Mouse (Mus musculus) spleen, adult 2 months (tissue): Measurements from ENCODE around the gene Fcho1. TPM values are rescaled to one million over a fixed set of nuclear protein-coding genes. Genes with fewer than 3 reads are reported as not detected.
"Not testable (repeated sequence)": the region's sequence is repeated elsewhere in the genome, so short reads cannot be mapped to it uniquely, and the experiment has no call there.

Source experiments
- DNase-seq, 2 experiments: peaks; one replicate each; pipeline versions ENCODE4 v3.0.0 to v3.0.0-alpha.2; 2012 to 2021; ENCODE audit warnings: low spot score in 2 of 2, low read depth in 1 of 2
- H3K27ac ChIP-seq: fragments of 200-500 bp; 2 replicates; pipeline ENCODE4 v1.5.1; 2012; ENCODE audit warnings: low read length, inconsistent platforms; ENCODE audit not compliant: insufficient read depth
- H3K27me3 ChIP-seq: fragments of 200-500 bp; 2 replicates; pipeline ENCODE4 v1.6.1; 2012; ENCODE audit warnings: mild to moderate bottlenecking, moderate library complexity, low read length, inconsistent platforms; ENCODE audit not compliant: control insufficient read depth, insufficient read depth
- H3K36me3 ChIP-seq: fragments of 200-500 bp; 2 replicates; pipeline ENCODE4 v1.6.1; 2012; ENCODE audit warnings: mild to moderate bottlenecking, low read length, inconsistent platforms; ENCODE audit not compliant: control insufficient read depth, insufficient read depth
- H3K4me1 ChIP-seq: fragments of 200-500 bp; 2 replicates; pipeline ENCODE4 v1.6.1; 2011; ENCODE audit warnings: inconsistent platforms; ENCODE audit not compliant: control insufficient read depth, insufficient read depth, insufficient read length
- H3K4me3 ChIP-seq: fragments of 200-500 bp; 2 replicates; pipeline ENCODE4 v1.5.1; 2011; ENCODE audit warnings: mild to moderate bottlenecking, inconsistent platforms; ENCODE audit not compliant: insufficient read depth, insufficient read length; ENCODE audit errors: extremely low read depth
- CTCF ChIP-seq: fragments of 200-500 bp; IDR thresholded peaks from 2 replicates; pipeline ENCODE4 v1.5.1; 2011; ENCODE audit warnings: mild to moderate bottlenecking, inconsistent platforms; ENCODE audit not compliant: insufficient read depth, insufficient read length, insufficient replicate concordance; ENCODE audit errors: extremely low read depth
- POLR2A ChIP-seq: fragments of 200-500 bp; IDR thresholded peaks from 2 replicates; pipeline ENCODE4 v1.6.1; 2011; ENCODE audit warnings: low read depth, low read length, inconsistent platforms
- WGBS: fragments of 180-500 bp; shearing (Covaris S2); methylation state at CpG from one replicate; pipeline ENCODE4 v1.1.7; 2018; 5-methylcytosine and 5-hydroxymethylcytosine counted together
- polyA plus RNA-seq: library from polyadenylated mRNA; depleted of rRNA; stranded (reverse); fragments of >200 nt; gene quantifications from 2 replicates; pipeline ENCODE4 v1.2.3, GENCODE M21; 2012

The Fcho1 gene
- polyA plus RNA-seq, 1 experiment = 247 TPM

DNA sequence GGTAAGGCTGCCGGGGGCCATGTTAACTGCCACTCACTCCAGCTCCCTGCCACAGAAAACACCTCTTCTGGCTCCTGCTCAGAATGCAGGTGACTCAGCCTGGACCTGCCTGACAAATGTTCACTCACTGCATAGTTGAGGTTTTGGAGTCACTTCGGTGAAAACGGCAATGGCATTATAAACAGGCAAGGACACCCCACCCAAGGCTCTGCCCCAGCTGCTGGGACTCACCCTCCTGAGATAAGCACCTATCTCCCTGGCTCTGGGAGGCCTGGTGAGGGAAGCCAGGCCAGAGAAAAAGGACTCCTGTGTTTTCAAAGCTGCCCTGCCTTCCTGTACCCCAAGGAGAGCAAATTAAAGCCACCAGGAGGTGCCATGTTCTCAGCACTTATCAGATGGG, 22.6 kb downstream of the Fcho1 start:
- no peak for TF ChIP-seq POLR2A
- no peak for TF ChIP-seq CTCF
- WGBS = 74% methylated on average over 3 of the region's 3 CpGs

DNA sequence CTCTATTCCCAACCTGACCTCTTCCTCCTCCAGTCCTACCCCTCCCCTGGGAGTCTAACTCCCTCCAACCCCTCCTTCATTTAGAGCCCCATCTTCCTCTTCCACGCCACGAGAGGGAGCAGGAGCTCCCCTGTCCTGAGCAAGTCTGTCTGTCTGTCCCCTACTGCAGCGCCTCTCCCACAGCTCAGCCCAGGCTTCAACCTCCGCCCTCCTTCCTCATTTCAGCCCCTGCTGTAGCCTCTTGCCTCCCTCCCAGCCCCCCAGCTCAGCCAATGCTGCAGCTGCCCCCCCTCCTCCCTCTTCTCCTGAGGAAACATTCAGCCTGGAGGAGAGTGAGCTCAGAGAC, 23.5 kb downstream of the Fcho1 start:
- Histone ChIP-seq H3K27ac (no peak overlapping the region), H3K36me3 (no peaks in the 10 kb centered on the region), H3K4me1 (no peaks in the 10 kb centered on the region), H3K27me3 (no peaks in the 10 kb centered on the region; the same call in 1 of the 2 replicates), H3K4me3 (0 out of 2 replicates have a peak overlapping the region, but pooled peaks have one; percentile 22)
- no peak for DNase-seq
- 25% methylated on average over 4 of the region's 4 CpGs for WGBS
- TF ChIP-seq POLR2A = no peak
- TF ChIP-seq CTCF = peak; percentile 29; the same call in 1 of the 2 replicates

More for the DNA sequence above, 22.6 kb downstream of the Fcho1 start:
- no peak overlapping the region for H3K4me3 ChIP-seq
- H3K36me3 ChIP-seq = no peaks in the 10 kb centered on the region
- H3K27ac ChIP-seq = no peak overlapping the region
- DNase-seq = no peak
- H3K4me1 ChIP-seq = no peaks in the 10 kb centered on the region
- no peaks in the 10 kb centered on the region; the same call in 1 of the 2 replicates for H3K27me3 ChIP-seq

DNA sequence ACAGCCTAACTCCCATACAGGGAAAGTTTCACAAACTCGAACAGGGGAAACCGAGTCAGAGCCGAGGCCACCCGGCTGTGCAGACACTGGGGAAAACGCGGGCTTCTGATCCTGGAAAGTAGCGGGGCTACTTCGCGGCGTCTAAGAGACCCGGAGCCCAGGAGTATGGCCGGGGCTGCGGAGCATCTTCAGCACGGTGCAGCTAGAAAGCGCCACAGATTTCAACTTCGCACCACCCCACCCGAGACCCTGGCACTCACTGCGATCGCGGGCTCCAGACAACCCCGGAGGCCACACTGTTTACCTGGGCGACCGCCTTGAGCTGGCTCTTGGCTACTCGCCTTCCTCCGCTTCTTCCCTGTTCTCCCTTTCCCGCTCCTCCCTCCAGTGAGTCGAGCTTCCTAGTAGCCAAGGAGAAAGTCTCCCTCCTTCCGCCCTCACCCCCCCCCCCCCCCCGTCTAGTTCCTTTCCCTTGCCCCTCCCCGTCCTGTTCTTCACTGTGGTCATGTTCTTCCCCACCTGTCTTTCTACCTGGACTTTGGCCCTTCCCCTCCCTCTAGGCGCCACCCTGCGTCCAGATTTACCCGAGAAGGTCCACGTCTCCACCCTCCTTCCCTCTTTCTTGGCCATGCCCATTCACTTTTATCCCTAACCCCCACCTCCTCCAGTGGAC, 24.0 kb downstream of the Fcho1 start, which contains the start of gene B3gnt3:
Gene B3gnt3, minus strand, starts transcription at position 376 of the 673 bp plus-strand sequence.
- no peak for DNase-seq
- Histone ChIP-seq H3K36me3 (no peaks in the 10 kb centered on the region), H3K27me3 (no peaks in the 10 kb centered on the region; the same call in 1 of the 2 replicates), H3K4me3 (peak within 1 kb of the TSS; percentile 61), H3K27ac (no peak within 1 kb of the TSS), H3K4me1 (no peaks in the 10 kb centered on the region)
- TF ChIP-seq CTCF (no peak), POLR2A (no peak)
- 8% methylated on average over 30 of the region's 34 CpGs for WGBS

DNA sequence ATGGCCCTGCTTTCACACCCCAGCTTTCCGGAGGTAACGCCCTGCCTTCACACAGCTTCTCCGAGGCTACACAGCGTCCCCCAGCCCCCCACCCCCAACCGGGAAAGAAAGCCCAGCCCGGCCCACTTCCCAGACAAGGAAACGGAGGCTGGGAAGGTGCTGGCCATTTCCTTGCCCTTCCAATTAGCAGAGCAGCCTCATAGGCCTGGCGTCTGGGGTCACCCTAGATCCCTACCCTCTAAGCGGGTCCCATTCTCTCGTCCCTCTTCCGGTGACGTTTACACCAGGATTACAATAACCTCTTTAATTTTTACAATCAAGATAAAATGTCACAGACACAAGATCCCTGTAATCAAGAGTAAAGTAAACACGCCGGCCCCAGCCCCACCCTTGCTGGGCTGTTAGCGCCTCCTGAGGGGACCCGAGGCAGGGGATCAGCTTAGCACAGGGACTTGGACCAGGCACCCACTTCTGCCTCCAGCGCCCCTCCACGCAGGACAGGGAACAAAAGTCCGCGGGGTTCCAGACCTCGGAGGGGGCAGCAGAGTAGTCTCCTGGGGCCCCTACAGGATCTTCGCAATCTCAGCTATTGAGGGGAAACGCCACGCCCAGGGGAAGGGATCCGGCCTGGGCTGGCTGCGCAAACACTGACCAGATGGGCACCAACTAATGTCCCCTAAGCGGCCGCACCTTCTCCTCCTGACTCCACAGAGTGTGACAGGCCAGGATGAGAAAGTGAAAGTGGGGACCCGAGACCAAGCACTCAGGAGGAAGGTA, 24.8 kb downstream of the Fcho1 start:
- Histone ChIP-seq H3K27me3 (no peaks in the 10 kb centered on the region; the same call in 1 of the 2 replicates), H3K36me3 (no peaks in the 10 kb centered on the region), H3K27ac (no peak overlapping the region), H3K4me3 (peak overlapping the region; percentile 61; the same call in 1 of the 2 replicates), H3K4me1 (no peaks in the 10 kb centered on the region)
- no peak for TF ChIP-seq POLR2A
- TF ChIP-seq CTCF = no peak
- DNase-seq = no peak
- WGBS = 30% methylated on average over 29 of the region's 29 CpGs

DNA sequence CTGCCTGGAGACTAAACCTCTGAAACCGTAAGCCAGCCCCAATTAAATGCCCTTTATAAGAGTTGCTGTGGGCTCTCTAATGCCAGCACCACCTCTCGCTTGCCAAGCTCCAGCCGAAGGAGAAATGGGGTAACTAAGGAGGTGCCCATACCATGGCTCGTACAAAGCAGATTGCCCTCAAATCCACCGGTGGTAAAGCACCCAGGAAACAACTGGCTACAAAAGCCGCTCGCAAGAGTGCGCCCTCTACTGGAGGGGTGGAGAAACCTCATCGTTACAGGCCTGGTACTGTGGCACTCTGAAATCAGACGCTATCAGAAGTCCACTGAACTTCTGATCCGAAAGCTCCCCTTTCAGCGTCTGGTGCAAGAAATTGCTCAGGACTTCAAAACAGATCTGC, 30.1 kb downstream of the Fcho1 start:
- WGBS = 77% methylated on average over 12 of the region's 12 CpGs
- H3K4me3 ChIP-seq, H3K27ac ChIP-seq, H3K36me3 ChIP-seq, DNase-seq: not testable (repeated sequence)
- peak; percentile 22; the same call in 1 of the 2 replicates for TF ChIP-seq CTCF
- H3K4me1 ChIP-seq = peaks cover 14% of the 10 kb centered on the region
- H3K27me3 ChIP-seq = peaks cover 12% of the 10 kb centered on the region

DNA sequence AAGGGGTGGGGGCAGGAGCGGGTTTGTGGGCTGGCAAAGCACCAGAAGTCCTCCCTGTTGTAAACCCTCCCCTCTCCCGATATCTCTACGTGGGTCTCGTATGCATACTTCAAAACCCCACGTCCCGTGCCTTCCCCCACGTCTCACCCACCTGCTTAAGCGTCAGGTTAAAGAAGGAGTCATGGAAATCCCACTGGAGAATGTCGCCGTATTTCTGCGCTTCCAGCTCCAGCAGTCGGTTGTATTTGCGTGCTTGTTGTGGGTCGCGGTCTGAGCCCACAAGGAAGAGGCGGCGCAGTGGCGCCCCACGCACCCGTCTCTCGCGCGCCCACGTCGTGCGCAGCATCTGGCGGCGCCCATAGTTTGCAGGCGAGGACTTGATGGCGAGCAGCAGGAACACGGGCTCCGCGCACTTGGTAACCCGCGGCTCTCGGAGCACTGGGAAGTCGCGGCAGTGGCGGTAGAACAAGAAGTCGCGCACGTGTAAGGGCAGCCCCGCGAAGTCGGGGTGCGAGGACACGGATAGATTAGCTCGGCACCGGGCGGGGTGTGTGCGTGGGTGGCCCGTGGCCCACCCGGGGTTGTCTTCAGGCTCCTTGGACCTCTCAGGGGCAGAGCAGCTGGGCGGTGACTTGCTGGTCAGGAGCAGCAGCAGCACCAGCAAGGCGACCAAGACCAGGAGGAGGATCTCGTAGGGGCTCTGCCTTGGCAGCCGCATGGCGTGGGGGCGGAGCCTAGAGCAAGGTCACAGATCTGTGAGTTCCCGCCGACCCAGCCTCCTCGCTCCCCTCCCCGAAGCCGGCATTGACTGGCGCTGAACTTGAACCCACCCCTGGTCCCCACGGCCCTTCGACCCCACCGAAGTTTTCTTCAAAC, 32.1 kb downstream of the Fcho1 start:
- WGBS = 10% methylated on average over 68 of the region's 68 CpGs

More for the DNA sequence above, 32.1 kb downstream of the Fcho1 start:
- no peak for DNase-seq
- TF ChIP-seq POLR2A (no peak), CTCF (no peak)
- Histone ChIP-seq H3K36me3 (no peaks in the 10 kb centered on the region), H3K27ac (no peak overlapping the region), H3K27me3 (peaks cover 12% of the 10 kb centered on the region), H3K4me3 (peak overlapping the region; percentile 37), H3K4me1 (peaks cover 17% of the 10 kb centered on the region)
